Mouse (Mus musculus): ENCODE data around the gene 3100002H09Rik.

Gene 3100002H09Rik

GRCm38 (mm10) chr4:124615986-124616385 is 5.4 kb upstream of the 3100002H09Rik start:
- ATAC-seq (ENCODE audit: insufficient number of reproducible peaks, low FRiP score, low TSS enrichment) = no peak

GRCm38 (mm10) chr4:124615406-124615960 is 4.9 kb upstream of the 3100002H09Rik start:
- ATAC-seq (ENCODE audit: insufficient number of reproducible peaks, low FRiP score, low TSS enrichment) = no peak

- ATAC-seq (ENCODE audit: insufficient number of reproducible peaks, low FRiP score, low TSS enrichment) = no peak
Measured at GRCm38 (mm10) chr4:124614189-124614588, 3.6 kb upstream of the 3100002H09Rik start.

- no peak for ATAC-seq (ENCODE audit: insufficient number of reproducible peaks, low FRiP score, low TSS enrichment)
Measured at GRCm38 (mm10) chr4:124611768-124612167, 1.2 kb upstream of the 3100002H09Rik start.

- no peak for ATAC-seq (ENCODE audit: insufficient number of reproducible peaks, low FRiP score, low TSS enrichment)
Measured at GRCm38 (mm10) chr4:124610066-124610465, 537 bp downstream of the 3100002H09Rik start.

- ATAC-seq (ENCODE audit: insufficient number of reproducible peaks, low FRiP score, low TSS enrichment) = 0 out of 2 replicates have a peak, but pooled peaks have one; percentile 36
Measured at GRCm38 (mm10) chr4:124607166-124607565, 3.4 kb downstream of the 3100002H09Rik start.

GRCm38 (mm10) chr4:124606180-124606579 is 4.4 kb downstream of the 3100002H09Rik start:
- no peak for ATAC-seq (ENCODE audit: insufficient number of reproducible peaks, low FRiP score, low TSS enrichment)

GRCm38 (mm10) chr4:124605255-124605654 is 5.3 kb downstream of the 3100002H09Rik start:
- no peak for ATAC-seq (ENCODE audit: insufficient number of reproducible peaks, low FRiP score, low TSS enrichment)

- no peak for ATAC-seq (ENCODE audit: insufficient number of reproducible peaks, low FRiP score, low TSS enrichment)
Measured at GRCm38 (mm10) chr4:124603712-124604111, 6.9 kb downstream of the 3100002H09Rik start.

- no peak for ATAC-seq (ENCODE audit: insufficient number of reproducible peaks, low FRiP score, low TSS enrichment)
Measured at GRCm38 (mm10) chr4:124595929-124596328, 14.7 kb downstream of the 3100002H09Rik start.

- no peak for ATAC-seq (ENCODE audit: insufficient number of reproducible peaks, low FRiP score, low TSS enrichment)
Measured at GRCm38 (mm10) chr4:124594933-124595332, 15.7 kb downstream of the 3100002H09Rik start.

GRCm38 (mm10) chr4:124593691-124594090 is 16.9 kb downstream of the 3100002H09Rik start:
- no peak for ATAC-seq (ENCODE audit: insufficient number of reproducible peaks, low FRiP score, low TSS enrichment)

GRCm38 (mm10) chr4:124593210-124593609 is 17.4 kb downstream of the 3100002H09Rik start:
- no peak for ATAC-seq (ENCODE audit: insufficient number of reproducible peaks, low FRiP score, low TSS enrichment)

- ATAC-seq (ENCODE audit: insufficient number of reproducible peaks, low FRiP score, low TSS enrichment) = no peak
Measured at GRCm38 (mm10) chr4:124592241-124592640, 18.4 kb downstream of the 3100002H09Rik start.

GRCm38 (mm10) chr4:124580695-124581094 is 29.9 kb downstream of the 3100002H09Rik start:
- no peak for ATAC-seq (ENCODE audit: insufficient number of reproducible peaks, low FRiP score, low TSS enrichment)

GRCm38 (mm10) chr4:124575955-124576445 is 34.6 kb downstream of the 3100002H09Rik start:
- no peak for ATAC-seq (ENCODE audit: insufficient number of reproducible peaks, low FRiP score, low TSS enrichment)

GRCm38 (mm10) chr4:124575269-124575954 is 35.2 kb downstream of the 3100002H09Rik start:
- no peak for ATAC-seq (ENCODE audit: insufficient number of reproducible peaks, low FRiP score, low TSS enrichment)

- no peak for ATAC-seq (ENCODE audit: insufficient number of reproducible peaks, low FRiP score, low TSS enrichment)
Measured at GRCm38 (mm10) chr4:124573586-124573985, 37.0 kb downstream of the 3100002H09Rik start.

- no peak for ATAC-seq (ENCODE audit: insufficient number of reproducible peaks, low FRiP score, low TSS enrichment)
Measured at GRCm38 (mm10) chr4:124570977-124571376, 39.6 kb downstream of the 3100002H09Rik start.

- ATAC-seq (ENCODE audit: insufficient number of reproducible peaks, low FRiP score, low TSS enrichment) = no peak
Measured at GRCm38 (mm10) chr4:124569661-124570060, 40.9 kb downstream of the 3100002H09Rik start.

GRCm38 (mm10) chr4:124563371-124563770 is 47.2 kb downstream of the 3100002H09Rik start:
- ATAC-seq (ENCODE audit: insufficient number of reproducible peaks, low FRiP score, low TSS enrichment) = no peak

GRCm38 (mm10) chr4:124562721-124563120 is 47.9 kb downstream of the 3100002H09Rik start:
- ATAC-seq (ENCODE audit: insufficient number of reproducible peaks, low FRiP score, low TSS enrichment) = no peak

Measured in cerebellum, adult (tissue).